Mouse (Mus musculus) liver, embryonic 13.5 days (tissue): ENCODE data around the gene 1700025C18Rik. TPM values are rescaled to one million over a fixed set of nuclear protein-coding genes. Genes with fewer than 3 reads are reported as not detected.

Experiments
- ATAC-seq: fragments of 200-750 bp; cut with Nextera tagmentation; 2 replicates; pipeline ENCODE4 v1.8.0; 2017; ENCODE audit warnings: low read depth, mild to moderate bottlenecking, moderate number of reproducible peaks, moderate library complexity
- DNase-seq: peaks from one replicate; pipeline ENCODE4 v3.0.0; 2022
- H3K27ac ChIP-seq: fragments of 300-500 bp; sonication (generic); 2 replicates; pipeline ENCODE4 v1.5.1; 2015; ENCODE audit warnings: moderate library complexity, mild to moderate bottlenecking, inconsistent platforms
- H3K27me3 ChIP-seq: fragments of 300-500 bp; sonication (generic); 2 replicates; pipeline ENCODE4 v1.6.1; 2015; ENCODE audit warnings: mild to moderate bottlenecking, inconsistent platforms
- H3K36me3 ChIP-seq: fragments of 300-500 bp; sonication (generic); 2 replicates; pipeline ENCODE4 v1.6.1; 2015; ENCODE audit warnings: mild to moderate bottlenecking, inconsistent platforms
- H3K4me1 ChIP-seq: fragments of 300-500 bp; sonication (generic); replicated peaks from 2 replicates; pipeline ENCODE4 v1.6.1; 2015; ENCODE audit warnings: inconsistent platforms
- H3K4me2 ChIP-seq: fragments of 300-500 bp; sonication (generic); 2 replicates; pipeline ENCODE4 v1.6.1; 2015; ENCODE audit warnings: inconsistent platforms, mild to moderate bottlenecking, moderate library complexity
- H3K4me3 ChIP-seq: fragments of 300-500 bp; sonication (generic); replicated peaks from 2 replicates; pipeline ENCODE4 v1.5.1; 2015; ENCODE audit warnings: mild to moderate bottlenecking, inconsistent platforms
- H3K9ac ChIP-seq: fragments of 300-500 bp; sonication (generic); 2 replicates; pipeline ENCODE4 v1.6.1; 2015; ENCODE audit warnings: mild to moderate bottlenecking, inconsistent platforms
- H3K9me3 ChIP-seq: fragments of 300-500 bp; sonication (generic); replicated peaks from 2 replicates; pipeline ENCODE4 v1.6.1; 2016; ENCODE audit warnings: inconsistent platforms
- WGBS: fragments of 180-500 bp; shearing (Covaris S2); methylation state at CpG from one replicate; pipeline ENCODE4 v1.1.7; 2015; ENCODE audit not compliant: insufficient replicate concordance; 5-methylcytosine and 5-hydroxymethylcytosine counted together
- polyA plus RNA-seq: library from polyadenylated mRNA; unstranded; fragments of >200 nt; fragmentation: Nextera tagmentation; extraction: Ambion mirVana; gene quantifications from 2 replicates; pipeline ENCODE4 v1.2.1, GENCODE M21; 2015

1700025C18Rik gene
- polyA plus RNA-seq, 1 experiment from 2014 or later = not detected

- no peaks in the 10 kb centered on the region for H3K4me1 ChIP-seq
- H3K9ac ChIP-seq = no peak overlapping the region
- no peak overlapping the region for H3K27ac ChIP-seq
- H3K4me2 ChIP-seq = no peak overlapping the region
- no peak for ATAC-seq
- H3K27me3 ChIP-seq = peaks cover 83% of the 10 kb centered on the region
- DNase-seq = no peak
- no peaks in the 10 kb centered on the region for H3K9me3 ChIP-seq
- H3K36me3 ChIP-seq = no peaks in the 10 kb centered on the region
- no peak overlapping the region for H3K4me3 ChIP-seq
- 46% methylated on average over 8 of the region's 8 CpGs for WGBS
Observed at GRCm38 (mm10) chr2:165078045-165078444, 12.5 kb downstream of the 1700025C18Rik start.

DNA sequence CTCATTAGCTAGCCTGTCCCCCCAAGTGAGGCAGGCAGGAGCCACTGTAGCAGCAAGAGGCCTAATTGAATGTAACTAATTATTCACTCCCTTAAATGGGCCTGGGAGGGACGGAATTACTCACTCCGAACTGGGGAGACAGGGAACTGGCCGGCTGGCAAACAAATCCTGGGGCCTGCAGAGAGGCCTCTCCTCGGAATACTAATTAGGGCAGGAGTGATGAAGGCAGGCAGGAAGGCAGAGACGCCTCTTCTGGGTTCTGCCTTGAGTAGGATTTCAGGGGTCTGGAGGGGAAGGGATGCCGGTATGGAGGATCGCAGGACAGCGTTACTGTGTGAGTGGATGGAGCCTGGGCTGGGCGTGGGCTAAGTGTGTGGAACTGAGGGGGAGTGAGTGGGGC is 13.5 kb downstream of the 1700025C18Rik start:
- 8% methylated on average over 9 of the region's 9 CpGs for WGBS
- no peak overlapping the region for H3K4me3 ChIP-seq
- no peaks in the 10 kb centered on the region for H3K9me3 ChIP-seq
- H3K27ac ChIP-seq = no peak overlapping the region
- no peak overlapping the region for H3K4me2 ChIP-seq
- no peaks in the 10 kb centered on the region for H3K36me3 ChIP-seq
- no peak for ATAC-seq
- H3K27me3 ChIP-seq = peaks cover 91% of the 10 kb centered on the region
- H3K9ac ChIP-seq = no peak overlapping the region
- DNase-seq = no peak
- no peaks in the 10 kb centered on the region for H3K4me1 ChIP-seq

DNA sequence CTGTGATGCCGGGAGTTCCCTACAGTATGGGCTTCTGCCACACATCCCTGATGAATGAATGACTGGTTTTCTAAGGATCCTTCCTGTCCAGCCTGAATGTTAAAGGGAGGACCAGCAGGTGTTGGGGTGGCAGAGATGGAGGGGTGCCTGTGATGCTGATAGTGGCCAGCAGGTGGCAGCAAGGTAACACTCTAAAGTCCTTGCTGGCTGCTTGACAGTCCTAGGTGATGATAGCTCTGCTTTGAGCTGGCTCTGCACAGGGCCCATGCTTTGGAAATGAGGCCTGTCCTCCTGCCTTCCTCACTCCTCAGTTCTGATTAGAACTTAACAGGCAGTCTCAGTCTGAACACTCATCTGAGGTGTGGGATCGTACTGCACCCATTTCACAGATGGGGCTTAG is 15.6 kb downstream of the 1700025C18Rik start:
- 28% methylated on average over 2 of the region's 2 CpGs for WGBS
- ATAC-seq = 0 out of 2 replicates have a peak, but pooled peaks have one; percentile 18
- Histone ChIP-seq H3K36me3 (no peaks in the 10 kb centered on the region), H3K27me3 (peaks cover 85% of the 10 kb centered on the region), H3K4me2 (no peak overlapping the region), H3K27ac (no peak overlapping the region), H3K9ac (no peak overlapping the region), H3K9me3 (no peaks in the 10 kb centered on the region), H3K4me1 (no peaks in the 10 kb centered on the region), H3K4me3 (no peak overlapping the region)
- peak; percentile 42 for DNase-seq

DNA sequence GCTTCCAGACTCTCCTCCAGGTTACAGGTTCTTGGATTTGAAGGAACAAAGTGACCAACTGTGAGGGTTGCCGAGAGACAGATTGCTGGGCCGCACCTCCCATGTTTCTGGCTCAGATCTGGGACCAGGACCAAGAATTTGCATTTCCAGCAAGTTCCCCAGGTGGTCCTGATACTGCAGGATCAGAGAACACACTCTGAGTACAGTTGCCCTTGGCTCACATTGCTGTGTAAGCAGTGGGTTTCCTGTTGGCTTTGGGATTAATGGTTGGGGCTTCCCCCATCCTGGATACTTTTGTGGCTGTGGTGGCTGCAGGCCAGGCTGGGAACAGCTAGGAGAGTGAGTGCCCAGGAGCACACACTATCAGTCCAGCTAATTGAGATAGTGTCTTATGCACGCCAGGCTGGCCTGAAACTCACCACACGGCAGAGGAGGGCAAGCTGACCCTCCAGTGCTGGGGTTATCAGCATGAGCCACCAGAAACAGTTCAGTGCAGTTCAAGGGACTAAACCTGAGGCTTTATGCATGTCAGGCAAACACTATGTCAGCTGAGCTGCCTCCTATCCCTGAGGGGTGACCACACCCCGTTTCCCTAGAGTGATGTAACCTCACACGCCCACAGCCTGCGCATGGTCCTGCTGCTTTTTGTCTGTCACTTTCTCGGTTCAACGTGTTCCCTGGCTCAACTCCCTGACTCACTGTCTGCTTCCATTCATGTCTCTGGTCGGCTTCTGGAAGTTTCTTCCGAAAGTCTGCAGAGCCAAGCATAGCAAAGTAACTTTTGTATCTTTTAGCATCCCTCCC is 16.3 kb downstream of the 1700025C18Rik start:
- DNase-seq = no peak
- Histone ChIP-seq H3K9me3 (no peaks in the 10 kb centered on the region), H3K9ac (no peak overlapping the region), H3K4me2 (no peak overlapping the region), H3K27ac (no peak overlapping the region), H3K4me1 (no peaks in the 10 kb centered on the region), H3K27me3 (peaks cover 79% of the 10 kb centered on the region), H3K36me3 (no peaks in the 10 kb centered on the region), H3K4me3 (no peak overlapping the region)
- 39% methylated on average over 11 of the region's 11 CpGs for whole genome bisulfite sequencing
- no peak for ATAC-seq

DNA sequence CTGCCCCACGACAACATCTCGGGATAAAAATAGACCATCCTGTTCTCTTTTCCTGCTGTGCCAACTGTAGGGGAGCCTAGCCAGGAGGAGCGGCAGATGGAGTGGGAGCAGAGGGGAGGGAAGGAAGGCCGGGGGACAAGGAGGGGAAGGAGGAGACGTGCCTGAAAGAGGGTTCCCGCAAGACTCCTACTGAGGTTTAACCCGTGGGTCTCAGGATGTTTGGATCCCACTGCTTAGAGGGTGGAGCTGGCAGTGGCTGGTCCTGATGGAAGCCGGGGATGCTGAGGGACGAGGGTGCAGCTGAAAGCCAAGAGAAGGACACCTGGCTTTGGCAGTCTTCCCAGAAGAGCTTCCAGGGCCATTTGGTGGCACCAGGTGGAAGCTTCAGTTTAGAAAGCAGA is 17.2 kb downstream of the 1700025C18Rik start:
- Histone ChIP-seq H3K36me3 (no peaks in the 10 kb centered on the region), H3K4me3 (no peak overlapping the region), H3K9me3 (no peaks in the 10 kb centered on the region), H3K4me1 (no peaks in the 10 kb centered on the region), H3K27ac (no peak overlapping the region), H3K27me3 (peaks cover 70% of the 10 kb centered on the region), H3K4me2 (no peak overlapping the region), H3K9ac (no peak overlapping the region)
- ATAC-seq (no peak), DNase-seq (no peak)
- 23% methylated on average over 9 of the region's 9 CpGs for WGBS

DNA sequence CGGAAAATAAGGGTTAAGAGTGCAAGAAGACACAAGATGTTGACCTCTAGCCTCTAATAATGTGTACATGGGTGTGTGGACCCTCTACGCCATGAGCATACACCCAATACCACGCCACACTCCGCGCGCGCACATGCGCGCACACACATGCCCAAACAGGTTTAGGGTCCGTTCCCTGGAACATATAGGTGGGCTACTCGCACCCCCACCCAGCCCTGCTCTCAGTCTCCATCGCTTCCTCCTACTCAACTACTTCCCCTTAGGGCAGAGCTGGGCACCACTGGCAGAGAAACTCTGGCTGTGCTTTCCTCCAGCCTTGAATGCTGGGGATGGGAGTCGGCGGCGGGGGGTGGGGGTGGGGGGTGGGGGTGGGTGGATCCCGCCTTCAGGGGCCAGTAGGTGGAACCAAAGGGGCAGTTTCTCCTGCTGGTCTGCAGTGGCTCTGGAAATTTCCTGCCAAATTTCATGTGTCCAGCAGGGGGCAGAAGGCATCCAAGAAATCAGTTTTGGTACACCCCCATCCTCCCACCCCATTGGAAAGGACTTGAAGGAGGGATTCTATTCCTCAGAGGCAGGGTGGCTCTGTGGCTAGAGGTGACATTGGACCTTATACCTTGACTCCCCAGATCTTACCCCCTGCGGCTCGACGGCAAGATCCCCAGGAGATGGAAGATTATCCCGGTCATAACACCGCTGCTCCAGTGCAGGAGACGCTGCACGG is 20.3 kb downstream of the 1700025C18Rik start:
- H3K36me3 ChIP-seq = no peaks in the 10 kb centered on the region
- H3K27me3 ChIP-seq = peaks cover 39% of the 10 kb centered on the region
- ATAC-seq = no peak
- H3K4me1 ChIP-seq = no peaks in the 10 kb centered on the region
- H3K4me3 ChIP-seq = no peak overlapping the region
- 22% methylated on average over 22 of the region's 23 CpGs for WGBS
- DNase-seq = no peak
- H3K9ac ChIP-seq = no peak overlapping the region
- H3K9me3 ChIP-seq = no peaks in the 10 kb centered on the region
- no peak overlapping the region for H3K4me2 ChIP-seq
- H3K27ac ChIP-seq = no peak overlapping the region

DNA sequence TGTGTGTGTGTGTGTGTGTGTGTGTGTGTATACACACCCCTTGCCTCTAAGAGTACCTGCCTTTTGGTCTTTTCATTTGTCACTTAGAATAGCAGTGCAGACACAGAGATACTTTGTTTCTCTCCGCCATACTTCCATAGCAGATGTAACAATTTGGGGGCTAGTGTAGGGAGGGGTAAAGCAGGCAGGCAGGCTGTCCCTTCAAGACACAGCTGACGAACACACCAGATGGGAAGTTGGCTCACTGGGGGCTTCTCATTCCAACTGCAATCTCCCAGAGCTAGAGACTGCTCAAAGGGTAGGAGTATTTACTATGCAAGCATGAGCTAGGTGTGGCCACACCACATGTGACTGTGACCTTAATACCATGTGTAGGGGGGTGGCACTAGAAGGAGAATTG is 21.7 kb downstream of the 1700025C18Rik start:
- no peak overlapping the region for H3K4me3 ChIP-seq
- no peak for ATAC-seq
- H3K4me2 ChIP-seq = no peak overlapping the region
- WGBS = 63% methylated on average over 2 of the region's 2 CpGs
- H3K36me3 ChIP-seq = no peaks in the 10 kb centered on the region
- DNase-seq = no peak
- no peaks in the 10 kb centered on the region for H3K4me1 ChIP-seq
- no peak overlapping the region for H3K27ac ChIP-seq
- H3K27me3 ChIP-seq = peaks cover 26% of the 10 kb centered on the region
- H3K9ac ChIP-seq = no peak overlapping the region
- H3K9me3 ChIP-seq = no peaks in the 10 kb centered on the region

GRCm38 (mm10) chr2:165064489-165064888 is 26.1 kb downstream of the 1700025C18Rik start:
- H3K27ac ChIP-seq = no peak overlapping the region
- no peak for ATAC-seq
- 59% methylated on average over 7 of the region's 7 CpGs for WGBS
- 0 out of 2 replicates have a peak, but pooled peaks cover 3% of the 10 kb centered on the region for H3K4me1 ChIP-seq
- no peaks in the 10 kb centered on the region for H3K27me3 ChIP-seq
- no peak overlapping the region for H3K4me3 ChIP-seq
- H3K36me3 ChIP-seq = no peaks in the 10 kb centered on the region
- H3K9ac ChIP-seq = no peak overlapping the region
- DNase-seq = no peak
- H3K4me2 ChIP-seq = no peak overlapping the region
- no peaks in the 10 kb centered on the region for H3K9me3 ChIP-seq

- DNase-seq = no peak
- Histone ChIP-seq H3K4me2 (no peak overlapping the region), H3K4me1 (0 out of 2 replicates have a peak, but pooled peaks cover 3% of the 10 kb centered on the region), H3K9ac (no peak overlapping the region), H3K9me3 (no peaks in the 10 kb centered on the region), H3K27ac (no peak overlapping the region), H3K27me3 (peaks cover 1% of the 10 kb centered on the region; the same call in 1 of the 2 replicates), H3K36me3 (no peaks in the 10 kb centered on the region), H3K4me3 (no peak overlapping the region)
- no peak for ATAC-seq
- 60% methylated on average over 16 of the region's 16 CpGs for WGBS
Observed at GRCm38 (mm10) chr2:165061638-165062433, 28.7 kb downstream of the 1700025C18Rik start.

- peaks cover 18% of the 10 kb centered on the region for H3K27me3 ChIP-seq
- no peak overlapping the region for H3K27ac ChIP-seq
- H3K36me3 ChIP-seq = no peaks in the 10 kb centered on the region
- ATAC-seq (no peak), DNase-seq (no peak)
- H3K9ac ChIP-seq = no peak overlapping the region
- no peak overlapping the region for H3K4me2 ChIP-seq
- 68% methylated on average over 4 of the region's 4 CpGs for WGBS
- H3K9me3 ChIP-seq = no peaks in the 10 kb centered on the region
- H3K4me3 ChIP-seq = no peak overlapping the region
- peaks cover 15% of the 10 kb centered on the region; the same call in 1 of the 2 replicates for H3K4me1 ChIP-seq
Observed at GRCm38 (mm10) chr2:165059961-165060360, 30.6 kb downstream of the 1700025C18Rik start.
